Mouse (Mus musculus) lung, postnatal 25 days (tissue): Measurements from ENCODE around the gene Wwtr1.

Experiments used
- DNase-seq: peaks from one replicate; pipeline ENCODE4 v3.0.0; 2022; ENCODE audit warnings: low spot score

Wwtr1 gene

GRCm38 (mm10) chr3:57447889-57448288 lies 127.8 kb downstream of the Wwtr1 start:
- no peak for DNase-seq

DNA sequence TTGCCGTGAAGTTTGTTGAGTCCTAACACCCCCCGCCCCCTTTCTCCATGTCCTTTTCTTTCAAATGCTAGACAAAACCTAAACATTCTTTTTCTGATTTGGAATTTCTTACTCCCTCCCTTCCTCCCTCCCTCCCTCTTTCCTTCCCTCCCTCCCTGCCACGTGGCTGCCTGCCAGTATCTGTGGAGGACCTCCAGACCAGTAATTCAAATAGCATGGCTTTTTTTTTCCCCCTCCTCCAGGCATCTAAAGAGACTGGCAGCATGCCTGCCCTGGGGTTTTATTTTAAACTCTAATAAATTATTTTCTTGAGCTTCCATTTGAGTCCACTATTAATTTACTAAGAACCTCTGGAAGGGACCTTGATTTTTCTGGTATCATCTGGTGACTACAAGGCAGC lies 130.0 kb downstream of the Wwtr1 start:
- DNase-seq = peak; percentile 15

DNA sequence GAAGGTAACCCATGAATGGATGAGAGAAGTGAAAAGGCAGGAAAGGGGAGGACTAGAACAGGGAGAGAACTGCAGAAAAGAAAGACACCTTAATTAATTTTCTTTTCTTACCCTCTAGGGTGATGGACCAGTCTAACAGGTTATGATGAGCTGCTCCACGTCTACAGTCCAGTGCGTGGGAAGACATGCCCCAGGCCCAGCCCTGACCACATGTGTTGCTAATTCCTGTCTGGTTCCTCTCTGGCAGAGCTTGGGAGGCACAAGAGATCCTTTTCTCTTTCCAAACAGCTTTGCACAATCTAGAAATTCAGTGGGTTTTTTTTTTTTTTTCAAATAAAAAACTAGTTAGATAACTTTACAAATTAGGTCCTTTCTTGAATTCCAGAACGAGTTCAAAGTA lies 134.8 kb downstream of the Wwtr1 start:
- DNase-seq = no peak

- DNase-seq = no peak
Measured at GRCm38 (mm10) chr3:57435364-57435763, 140.3 kb downstream of the Wwtr1 start.

GRCm38 (mm10) chr3:57431706-57432105 lies 144.0 kb downstream of the Wwtr1 start:
- peak; percentile 8 for DNase-seq

GRCm38 (mm10) chr3:57429486-57429885 lies 146.2 kb downstream of the Wwtr1 start:
- DNase-seq = peak; percentile 54

GRCm38 (mm10) chr3:57428682-57429464 lies 146.8 kb downstream of the Wwtr1 start:
- peak; percentile 7 for DNase-seq

- no peak for DNase-seq
Measured at GRCm38 (mm10) chr3:57426351-57426750, 149.4 kb downstream of the Wwtr1 start.

DNA sequence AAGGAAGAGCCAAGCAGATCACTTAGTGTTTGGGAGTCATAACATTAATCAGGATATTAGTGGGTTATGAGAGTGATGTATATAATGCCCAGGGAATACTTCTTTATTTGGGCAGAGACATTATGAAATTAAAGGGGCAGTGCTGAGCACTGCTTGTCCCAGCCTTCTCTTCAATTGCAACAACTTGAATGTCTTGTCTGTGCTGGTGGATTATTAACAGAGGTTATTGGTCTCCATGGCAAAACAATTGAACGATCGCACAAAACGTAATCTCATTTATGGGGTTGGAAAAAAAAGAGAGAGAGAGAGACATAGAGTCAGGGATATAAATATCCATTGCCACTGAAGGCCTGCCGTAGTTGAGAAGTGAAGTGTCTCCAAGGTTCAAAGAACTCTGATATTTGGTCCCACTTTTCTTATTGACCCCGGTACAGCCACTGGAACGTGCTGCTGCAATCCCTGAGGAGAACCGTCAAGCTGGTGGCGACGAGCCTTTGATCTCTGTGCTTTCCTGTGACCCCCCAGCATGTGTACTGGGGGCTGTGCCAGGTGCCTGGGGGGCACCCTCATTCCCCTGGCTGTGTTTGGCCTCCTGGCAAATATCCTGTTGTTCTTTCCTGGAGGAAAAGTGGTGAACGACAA lies 150.5 kb downstream of the Wwtr1 start, which contains the start of gene Tm4sf4:
Tm4sf4 (plus strand) TSS at position 226 of the 642 bp plus-strand sequence.
- DNase-seq = no peak

- no peak for DNase-seq
Measured at GRCm38 (mm10) chr3:57420660-57421059, 155.1 kb downstream of the Wwtr1 start.

- no peak for DNase-seq
Measured at GRCm38 (mm10) chr3:57420233-57420632, 155.5 kb downstream of the Wwtr1 start.

DNA sequence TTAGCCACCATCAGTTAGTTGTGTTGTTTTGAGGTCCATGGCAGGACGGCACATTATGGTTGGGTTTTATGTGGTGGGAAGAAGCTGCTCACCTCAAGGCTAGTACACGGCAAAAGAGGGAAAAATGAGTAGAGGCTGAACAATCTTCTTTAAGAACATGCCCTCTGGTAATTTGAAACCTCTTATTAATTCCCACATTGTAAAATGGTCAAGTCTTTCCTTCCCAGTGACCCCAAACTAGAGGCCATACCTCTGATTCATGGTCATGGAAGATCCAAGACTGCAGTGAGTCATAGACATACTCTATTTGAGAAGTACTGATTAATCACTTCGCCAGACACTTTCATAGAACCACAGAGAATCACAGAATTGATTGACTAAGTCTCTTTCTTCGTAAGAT lies 164.2 kb downstream of the Wwtr1 start:
- no peak for DNase-seq
